Mouse (Mus musculus) G1E (cell line): ENCODE data around the gene Ndufa7.

ENCODE experiments used
- CTCF ChIP-seq: IDR thresholded peaks from 2 replicates; pipeline ENCODE4 v1.5.1; 2012; ENCODE audit warnings: low read depth, low read length, inconsistent platforms, mixed read lengths
- GATA1 ChIP-seq: IDR thresholded peaks from 2 replicates; pipeline ENCODE4 v1.6.1; 2012; ENCODE audit warnings: borderline replicate concordance, low read length, inconsistent platforms, mixed read lengths
- GATA2 ChIP-seq: IDR thresholded peaks from 2 replicates; pipeline ENCODE4 v1.6.1; 2012; ENCODE audit warnings: low read depth, low read length, inconsistent platforms, borderline replicate concordance

- TF ChIP-seq GATA1 (no peak), GATA2 (no peak), CTCF (no peak)
These were observed 43.9 kb upstream of the Ndufa7 start for GRCm38 (mm10) chr17:33780431-33780830.
